Mouse (Mus musculus) hindbrain, embryonic 13.5 days (tissue): ENCODE data around the gene Ap3b1. TPM values are rescaled to one million over a fixed set of nuclear protein-coding genes. Genes with fewer than 3 reads are reported as not detected.

Experiments
- ATAC-seq: fragments of 200-750 bp; cut with Nextera tagmentation; 2 replicates; pipeline ENCODE4 v1.8.0; 2017; ENCODE audit warnings: moderate TSS enrichment; ENCODE audit not compliant: low FRiP score
- H3K27ac ChIP-seq: fragments of 300-500 bp; sonication (generic); 2 replicates; pipeline ENCODE4 v1.5.1; 2015; ENCODE audit warnings: inconsistent platforms, mild to moderate bottlenecking, moderate library complexity
- H3K27me3 ChIP-seq: fragments of 300-500 bp; sonication (generic); 2 replicates; pipeline ENCODE4 v1.6.1; 2015; ENCODE audit warnings: mild to moderate bottlenecking, inconsistent platforms
- H3K36me3 ChIP-seq: fragments of 300-500 bp; sonication (generic); 2 replicates; pipeline ENCODE4 v1.6.1; 2015; ENCODE audit warnings: mild to moderate bottlenecking, inconsistent platforms
- H3K4me1 ChIP-seq: fragments of 300-500 bp; sonication (generic); replicated peaks from 2 replicates; pipeline ENCODE4 v1.6.1; 2015; ENCODE audit warnings: inconsistent platforms
- H3K4me2 ChIP-seq: fragments of 300-500 bp; sonication (generic); 2 replicates; pipeline ENCODE4 v1.6.1; 2015; ENCODE audit warnings: inconsistent platforms, mild to moderate bottlenecking, moderate library complexity
- H3K4me3 ChIP-seq: fragments of 300-500 bp; sonication (generic); 2 replicates; pipeline ENCODE4 v1.5.1; 2015; ENCODE audit warnings: mild to moderate bottlenecking, inconsistent platforms
- H3K9ac ChIP-seq: fragments of 300-500 bp; sonication (generic); 2 replicates; pipeline ENCODE4 v1.6.1; 2015; ENCODE audit warnings: mild to moderate bottlenecking, inconsistent platforms
- H3K9me3 ChIP-seq: fragments of 300-500 bp; sonication (generic); 2 replicates; pipeline ENCODE4 v1.6.1; 2016; ENCODE audit warnings: inconsistent platforms
- WGBS: fragments of 180-500 bp; shearing (Covaris S2); methylation state at CpG from one replicate; pipeline ENCODE4 v1.1.7; 2015; 5-methylcytosine and 5-hydroxymethylcytosine counted together
- polyA plus RNA-seq: library from polyadenylated mRNA; unstranded; fragments of >200 nt; fragmentation: Nextera tagmentation; extraction: Ambion mirVana; gene quantifications from 2 replicates; pipeline ENCODE4 v1.2.1, GENCODE M21; 2015

Gene Ap3b1
- polyA plus RNA-seq, 1 experiment from 2014 or later = 31.6 TPM

GRCm38 (mm10) chr13:94381829-94382675 is 23.3 kb downstream of the Ap3b1 start:
- Histone ChIP-seq H3K36me3 (no peaks in the 10 kb centered on the region), H3K27me3 (no peaks in the 10 kb centered on the region), H3K9ac (no peak overlapping the region), H3K4me1 (peaks cover 20% of the 10 kb centered on the region), H3K27ac (no peak overlapping the region), H3K4me2 (no peak overlapping the region), H3K9me3 (no peaks in the 10 kb centered on the region), H3K4me3 (no peak overlapping the region)
- WGBS = 75% methylated on average over 8 of the region's 8 CpGs
- ATAC-seq = no peak

- ATAC-seq = no peak
- H3K9ac ChIP-seq = no peak overlapping the region
- H3K4me2 ChIP-seq = no peak overlapping the region
- 89% methylated on average over 3 of the region's 3 CpGs for WGBS
- H3K4me3 ChIP-seq = no peak overlapping the region
- H3K27ac ChIP-seq = no peak overlapping the region
- no peaks in the 10 kb centered on the region for H3K36me3 ChIP-seq
- no peaks in the 10 kb centered on the region for H3K9me3 ChIP-seq
- H3K4me1 ChIP-seq = peaks cover 3% of the 10 kb centered on the region; the same call in 1 of the 2 replicates
- H3K27me3 ChIP-seq = no peaks in the 10 kb centered on the region
Measured at GRCm38 (mm10) chr13:94384931-94385570, 26.3 kb downstream of the Ap3b1 start.

GRCm38 (mm10) chr13:94388566-94388965 is 29.8 kb downstream of the Ap3b1 start:
- H3K27me3 ChIP-seq = no peaks in the 10 kb centered on the region
- no peak overlapping the region for H3K9ac ChIP-seq
- no peak overlapping the region for H3K4me2 ChIP-seq
- H3K36me3 ChIP-seq = peaks cover 10% of the 10 kb centered on the region; the same call in 1 of the 2 replicates
- H3K4me3 ChIP-seq = no peak overlapping the region
- no peak for ATAC-seq
- H3K27ac ChIP-seq = no peak overlapping the region
- no peaks in the 10 kb centered on the region; the same call in 1 of the 2 replicates for H3K4me1 ChIP-seq
- WGBS = 83% methylated on average over 3 of the region's 3 CpGs
- H3K9me3 ChIP-seq = no peaks in the 10 kb centered on the region

- Histone ChIP-seq H3K27ac (no peak overlapping the region), H3K4me1 (no peaks in the 10 kb centered on the region; the same call in 1 of the 2 replicates), H3K4me3 (no peak overlapping the region), H3K4me2 (no peak overlapping the region), H3K9me3 (no peaks in the 10 kb centered on the region), H3K27me3 (no peaks in the 10 kb centered on the region), H3K36me3 (peaks cover 11% of the 10 kb centered on the region; the same call in 1 of the 2 replicates), H3K9ac (no peak overlapping the region)
- no peak for ATAC-seq
- 77% methylated on average over 2 of the region's 2 CpGs for WGBS
Measured at GRCm38 (mm10) chr13:94389541-94389940, 30.8 kb downstream of the Ap3b1 start.

- Histone ChIP-seq H3K9me3 (no peaks in the 10 kb centered on the region), H3K27ac (no peak overlapping the region), H3K27me3 (no peaks in the 10 kb centered on the region), H3K4me2 (no peak overlapping the region), H3K4me3 (no peak overlapping the region), H3K36me3 (peaks cover 30% of the 10 kb centered on the region), H3K9ac (no peak overlapping the region), H3K4me1 (peaks cover 4% of the 10 kb centered on the region; the same call in 1 of the 2 replicates)
- ATAC-seq = no peak
- 93% methylated on average over 5 of the region's 5 CpGs for WGBS
Measured at GRCm38 (mm10) chr13:94392282-94392681, 33.5 kb downstream of the Ap3b1 start.

GRCm38 (mm10) chr13:94394486-94394885 is 35.7 kb downstream of the Ap3b1 start:
- Histone ChIP-seq H3K4me3 (no peak overlapping the region), H3K27me3 (no peaks in the 10 kb centered on the region), H3K4me2 (no peak overlapping the region), H3K9ac (no peak overlapping the region), H3K4me1 (peaks cover 17% of the 10 kb centered on the region), H3K9me3 (no peaks in the 10 kb centered on the region), H3K36me3 (peaks cover 30% of the 10 kb centered on the region), H3K27ac (no peak overlapping the region)
- no peak for ATAC-seq
- WGBS = 78% methylated on average over 9 of the region's 9 CpGs

- H3K36me3 ChIP-seq = peaks cover 30% of the 10 kb centered on the region
- H3K4me3 ChIP-seq = no peak overlapping the region
- H3K27me3 ChIP-seq = no peaks in the 10 kb centered on the region
- no peaks in the 10 kb centered on the region for H3K9me3 ChIP-seq
- no peak for ATAC-seq
- no peak overlapping the region for H3K4me2 ChIP-seq
- no peak overlapping the region for H3K9ac ChIP-seq
- 89% methylated on average over 8 of the region's 8 CpGs for WGBS
- H3K27ac ChIP-seq = no peak overlapping the region
- peaks cover 17% of the 10 kb centered on the region for H3K4me1 ChIP-seq
Measured at GRCm38 (mm10) chr13:94395763-94396162, 37.0 kb downstream of the Ap3b1 start.

GRCm38 (mm10) chr13:94396392-94396920 is 37.7 kb downstream of the Ap3b1 start:
- peaks cover 17% of the 10 kb centered on the region for H3K4me1 ChIP-seq
- H3K27me3 ChIP-seq = no peaks in the 10 kb centered on the region
- no peak overlapping the region for H3K4me3 ChIP-seq
- H3K9ac ChIP-seq = no peak overlapping the region
- H3K9me3 ChIP-seq = no peaks in the 10 kb centered on the region
- H3K4me2 ChIP-seq = no peak overlapping the region
- whole genome bisulfite sequencing = 89% methylated on average over 10 of the region's 10 CpGs
- H3K36me3 ChIP-seq = peaks cover 29% of the 10 kb centered on the region
- no peak overlapping the region for H3K27ac ChIP-seq
- no peak for ATAC-seq

- H3K9ac ChIP-seq = no peak overlapping the region
- no peak overlapping the region for H3K27ac ChIP-seq
- no peaks in the 10 kb centered on the region for H3K9me3 ChIP-seq
- H3K4me2 ChIP-seq = no peak overlapping the region
- H3K27me3 ChIP-seq = no peaks in the 10 kb centered on the region
- H3K4me1 ChIP-seq = peaks cover 17% of the 10 kb centered on the region
- H3K4me3 ChIP-seq = no peak overlapping the region
- ATAC-seq = no peak
- H3K36me3 ChIP-seq = peaks cover 26% of the 10 kb centered on the region
- 79% methylated on average over 12 of the region's 12 CpGs for WGBS
Measured at GRCm38 (mm10) chr13:94398568-94399374, 40.0 kb downstream of the Ap3b1 start.

GRCm38 (mm10) chr13:94400465-94400864 is 41.7 kb downstream of the Ap3b1 start:
- no peaks in the 10 kb centered on the region for H3K27me3 ChIP-seq
- H3K27ac ChIP-seq = no peak overlapping the region
- H3K4me2 ChIP-seq = no peak overlapping the region
- H3K4me1 ChIP-seq = peaks cover 17% of the 10 kb centered on the region
- ATAC-seq = no peak
- H3K36me3 ChIP-seq = peaks cover 37% of the 10 kb centered on the region
- peaks cover 2% of the 10 kb centered on the region; the same call in 1 of the 2 replicates for H3K9me3 ChIP-seq
- no peak overlapping the region for H3K9ac ChIP-seq
- WGBS = 93% methylated on average over 8 of the region's 8 CpGs
- H3K4me3 ChIP-seq = no peak overlapping the region

- Histone ChIP-seq H3K9me3 (no peaks in the 10 kb centered on the region), H3K36me3 (0 out of 2 replicates have a peak, but pooled peaks cover 5% of the 10 kb centered on the region), H3K27ac (no peak overlapping the region), H3K27me3 (no peaks in the 10 kb centered on the region), H3K4me3 (no peak overlapping the region), H3K4me2 (no peak overlapping the region), H3K4me1 (0 out of 2 replicates have a peak, but pooled peaks cover 3% of the 10 kb centered on the region), H3K9ac (no peak overlapping the region)
- ATAC-seq = no peak
- WGBS = 33% methylated on average over 5 of the region's 5 CpGs
Measured at GRCm38 (mm10) chr13:94423600-94423999, 64.8 kb downstream of the Ap3b1 start.

GRCm38 (mm10) chr13:94429567-94429966 is 70.8 kb downstream of the Ap3b1 start:
- 97% methylated on average over 2 of the region's 2 CpGs for whole genome bisulfite sequencing

More at GRCm38 (mm10) chr13:94429567-94429966, 70.8 kb downstream of the Ap3b1 start:
- no peak overlapping the region for H3K27ac ChIP-seq
- H3K9me3 ChIP-seq = no peaks in the 10 kb centered on the region
- H3K4me2 ChIP-seq = no peak overlapping the region
- no peaks in the 10 kb centered on the region for H3K4me1 ChIP-seq
- no peak overlapping the region for H3K9ac ChIP-seq
- H3K27me3 ChIP-seq = no peaks in the 10 kb centered on the region
- peaks cover 19% of the 10 kb centered on the region for H3K36me3 ChIP-seq
- H3K4me3 ChIP-seq = no peak overlapping the region
- no peak for ATAC-seq
